Mouse (Mus musculus): ENCODE results near the gene Adcy5. TPM values are rescaled to one million over a fixed set of nuclear protein-coding genes. Genes with fewer than 3 reads are reported as not detected.

Adcy5 gene
- polyA plus RNA-seq, 1 experiment from 2014 or later, result 0.15 TPM

DNA sequence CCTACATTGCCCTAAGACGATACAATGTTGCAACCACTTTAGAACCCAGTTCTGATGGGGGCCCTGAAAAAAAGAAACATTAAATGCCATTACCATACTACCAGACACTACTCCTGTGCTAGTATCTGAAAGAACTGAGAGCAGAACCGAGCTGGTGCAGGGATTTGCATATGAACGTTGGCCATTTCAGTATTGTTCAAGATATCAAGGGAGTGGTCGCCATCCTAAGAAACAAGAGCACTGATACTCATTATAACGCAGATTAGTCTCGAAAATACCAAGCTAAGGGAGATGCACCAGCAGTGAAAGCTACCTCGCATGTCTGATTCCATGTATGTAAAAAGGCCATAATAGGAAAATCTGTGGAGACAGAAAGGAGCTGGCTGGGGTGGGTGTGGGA lies 82.4 kb downstream of the Adcy5 start:
- no peak overlapping the region for H3K4me2 ChIP-seq
- WGBS (ENCODE audit: insufficient replicate concordance), result 67% methylated on average over 7 of the region's 7 CpGs
- ATAC-seq (ENCODE audit: low read depth), result no peak

DNA sequence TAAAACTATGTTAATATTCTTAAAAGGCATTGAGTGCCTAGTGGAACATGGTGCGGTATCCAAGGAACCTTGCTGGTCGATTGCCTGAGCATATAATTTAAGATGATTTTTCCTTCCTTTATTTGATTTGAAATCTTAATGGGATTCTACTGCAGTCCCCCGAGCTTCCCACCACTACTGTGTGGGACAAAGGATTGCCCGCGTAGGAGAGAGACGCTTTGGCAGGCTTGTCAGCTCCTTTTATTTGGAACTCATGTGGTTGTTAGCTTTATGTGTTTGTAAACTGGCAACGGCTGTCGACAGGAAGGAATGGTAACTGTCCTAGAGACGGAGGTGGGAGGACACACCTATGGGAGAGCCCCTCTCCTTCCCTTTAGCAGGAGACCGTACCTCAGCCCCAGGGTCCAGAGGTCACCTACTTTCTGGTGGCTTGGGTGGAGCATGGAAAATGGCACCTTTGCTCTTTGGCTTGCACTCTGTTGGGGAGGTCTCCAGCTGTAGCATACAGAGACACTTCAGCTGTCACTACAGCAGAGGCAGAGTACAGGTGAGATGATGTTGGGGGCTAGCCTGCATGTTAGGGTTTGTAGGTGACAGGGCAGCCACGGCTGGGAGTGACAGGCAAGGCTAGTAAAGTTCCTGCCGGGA lies 84.8 kb downstream of the Adcy5 start:
- Histone ChIP-seq H3K27ac (no peak overlapping the region), H3K9ac (no peak overlapping the region), H3K4me3 (replicated peaks) (no peak overlapping the region), H3K9me3 (replicated peaks) (no peaks in the 10 kb centered on the region), H3K4me1 (replicated peaks) (no peaks in the 10 kb centered on the region), H3K36me3 (no peaks in the 10 kb centered on the region), H3K4me2 (no peak overlapping the region), H3K27me3 (no peaks in the 10 kb centered on the region)
- WGBS (ENCODE audit: insufficient replicate concordance), result 61% methylated on average over 12 of the region's 12 CpGs
- no peak for DNase-seq
- no peak for ATAC-seq (ENCODE audit: low read depth)

More for the DNA sequence above, 82.4 kb downstream of the Adcy5 start:
- DNase-seq, result no peak
- H3K9me3 ChIP-seq (replicated peaks), result no peaks in the 10 kb centered on the region
- no peak overlapping the region for H3K4me3 ChIP-seq (replicated peaks)
- no peaks in the 10 kb centered on the region for H3K4me1 ChIP-seq (replicated peaks)
- H3K27me3 ChIP-seq, result no peaks in the 10 kb centered on the region
- H3K27ac ChIP-seq, result no peak overlapping the region
- H3K36me3 ChIP-seq, result no peaks in the 10 kb centered on the region
- H3K9ac ChIP-seq, result no peak overlapping the region

DNA sequence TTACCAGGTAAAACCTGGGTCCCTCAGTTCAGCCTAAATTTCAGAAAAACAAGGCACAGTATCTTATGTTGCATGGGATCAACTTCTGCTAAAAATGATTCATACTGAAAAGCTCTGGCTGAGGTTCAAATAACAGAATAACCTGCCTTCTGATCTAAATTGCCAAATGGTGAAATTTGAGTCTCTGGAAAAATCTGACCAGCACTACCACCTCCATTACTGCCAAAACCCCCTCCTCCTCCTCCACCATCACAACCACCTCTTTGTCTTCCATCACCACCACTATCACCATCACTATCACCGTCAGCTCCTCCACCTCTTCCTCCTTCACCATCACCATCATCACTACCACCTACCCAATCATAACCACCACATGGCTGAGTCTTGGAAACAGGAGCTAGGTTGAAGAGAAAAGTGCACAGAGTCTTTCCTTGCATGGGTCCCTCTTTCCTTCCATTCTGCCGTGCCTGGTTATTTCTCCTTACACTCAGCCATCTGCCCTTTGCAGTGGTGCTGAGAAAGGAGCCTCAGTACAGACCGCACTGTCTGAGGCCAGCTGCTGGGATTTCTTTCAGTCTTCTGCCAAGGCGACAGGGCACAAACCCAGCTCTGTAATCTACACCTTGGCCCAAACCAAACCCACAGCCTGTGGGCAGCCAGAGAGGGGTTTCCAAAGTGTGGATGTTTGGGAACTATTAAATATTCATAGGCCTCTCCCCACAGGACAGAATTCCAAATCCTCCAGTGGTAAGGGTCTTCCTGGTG lies 85.5 kb downstream of the Adcy5 start:
- H3K27ac ChIP-seq, result no peak overlapping the region
- H3K4me3 ChIP-seq (replicated peaks), result no peak overlapping the region
- H3K4me1 ChIP-seq (replicated peaks), result no peaks in the 10 kb centered on the region
- H3K9ac ChIP-seq, result no peak overlapping the region
- H3K9me3 ChIP-seq (replicated peaks), result no peaks in the 10 kb centered on the region
- DNase-seq (no peak), ATAC-seq (ENCODE audit: low read depth) (no peak)
- H3K36me3 ChIP-seq, result no peaks in the 10 kb centered on the region
- no peak overlapping the region for H3K4me2 ChIP-seq
- no peaks in the 10 kb centered on the region for H3K27me3 ChIP-seq
- WGBS (ENCODE audit: insufficient replicate concordance), result 69% methylated on average over 4 of the region's 4 CpGs

GRCm38 (mm10) chr16:35247364-35247763 lies 92.7 kb downstream of the Adcy5 start:
- Histone ChIP-seq H3K27me3 (no peaks in the 10 kb centered on the region), H3K4me1 (replicated peaks) (no peaks in the 10 kb centered on the region), H3K27ac (no peak overlapping the region), H3K9ac (no peak overlapping the region), H3K4me3 (replicated peaks) (no peak overlapping the region), H3K36me3 (no peaks in the 10 kb centered on the region), H3K9me3 (replicated peaks) (no peaks in the 10 kb centered on the region), H3K4me2 (no peak overlapping the region)
- no peak for ATAC-seq (ENCODE audit: low read depth)
- WGBS (ENCODE audit: insufficient replicate concordance), result 44% methylated on average over 3 of the region's 3 CpGs
- DNase-seq, result no peak

GRCm38 (mm10) chr16:35248825-35249224 lies 94.1 kb downstream of the Adcy5 start:
- DNase-seq, result no peak

DNA sequence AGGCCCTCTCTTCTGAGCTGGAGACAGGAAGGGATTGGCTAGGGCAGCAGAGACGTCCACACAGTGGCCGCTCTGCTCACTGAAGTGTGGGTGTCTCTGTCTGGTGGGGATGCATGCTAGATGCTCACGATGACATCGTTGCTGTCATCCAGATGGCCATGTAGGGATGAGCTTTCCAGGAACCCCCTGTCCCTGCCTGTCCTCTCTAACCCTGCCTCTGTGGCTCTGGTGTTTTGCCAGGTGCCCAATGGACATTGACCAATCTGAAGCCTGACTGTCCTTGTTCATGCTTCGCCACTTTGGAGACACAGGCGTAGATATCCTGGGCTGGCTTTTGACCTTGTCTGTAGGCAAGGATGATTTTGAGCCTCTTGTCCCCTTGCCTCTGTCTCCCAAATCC lies 95.1 kb downstream of the Adcy5 start:
- Histone ChIP-seq H3K9me3 (replicated peaks) (no peaks in the 10 kb centered on the region), H3K27me3 (no peaks in the 10 kb centered on the region), H3K27ac (no peak overlapping the region), H3K4me1 (replicated peaks) (no peaks in the 10 kb centered on the region), H3K9ac (no peak overlapping the region), H3K4me2 (no peak overlapping the region), H3K4me3 (replicated peaks) (no peak overlapping the region), H3K36me3 (no peaks in the 10 kb centered on the region)
- DNase-seq (no peak), ATAC-seq (ENCODE audit: low read depth) (no peak)
- WGBS (ENCODE audit: insufficient replicate concordance), result 74% methylated on average over 6 of the region's 6 CpGs

More at GRCm38 (mm10) chr16:35248825-35249224, 94.1 kb downstream of the Adcy5 start:
- Histone ChIP-seq H3K4me3 (replicated peaks) (no peak overlapping the region), H3K4me1 (replicated peaks) (no peaks in the 10 kb centered on the region), H3K36me3 (no peaks in the 10 kb centered on the region), H3K9me3 (replicated peaks) (no peaks in the 10 kb centered on the region), H3K4me2 (no peak overlapping the region), H3K9ac (no peak overlapping the region), H3K27me3 (no peaks in the 10 kb centered on the region), H3K27ac (no peak overlapping the region)
- WGBS (ENCODE audit: insufficient replicate concordance), result 45% methylated on average over 9 of the region's 9 CpGs
- no peak for ATAC-seq (ENCODE audit: low read depth)

DNA sequence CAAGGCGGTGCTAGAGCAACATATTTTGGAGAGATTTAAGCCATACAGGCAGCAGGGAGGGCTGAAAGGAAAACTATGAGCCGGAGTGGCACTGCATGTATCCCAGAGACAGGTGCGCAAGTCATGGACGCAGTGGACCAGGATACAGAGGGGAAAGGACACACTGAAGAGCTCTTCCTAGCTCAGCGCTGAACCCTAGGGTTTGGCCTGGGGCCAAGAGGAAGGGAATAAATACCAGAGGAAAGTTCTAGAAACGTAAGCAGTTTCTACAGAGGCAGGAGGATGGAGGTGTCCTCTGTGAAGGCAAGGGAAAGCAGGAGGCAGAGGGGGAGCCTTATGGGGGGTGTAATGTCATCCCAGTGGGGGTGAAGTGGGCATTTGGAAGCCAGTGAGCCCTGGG lies 97.0 kb downstream of the Adcy5 start:
- H3K36me3 ChIP-seq, result no peaks in the 10 kb centered on the region
- DNase-seq, result no peak
- H3K4me1 ChIP-seq (replicated peaks), result no peaks in the 10 kb centered on the region
- H3K4me2 ChIP-seq, result no peak overlapping the region
- no peak for ATAC-seq (ENCODE audit: low read depth)
- no peak overlapping the region for H3K27ac ChIP-seq
- H3K9me3 ChIP-seq (replicated peaks), result no peaks in the 10 kb centered on the region
- H3K27me3 ChIP-seq, result no peaks in the 10 kb centered on the region
- H3K9ac ChIP-seq, result no peak overlapping the region
- no peak overlapping the region for H3K4me3 ChIP-seq (replicated peaks)
- 66% methylated on average over 6 of the region's 6 CpGs for WGBS (ENCODE audit: insufficient replicate concordance)

DNA sequence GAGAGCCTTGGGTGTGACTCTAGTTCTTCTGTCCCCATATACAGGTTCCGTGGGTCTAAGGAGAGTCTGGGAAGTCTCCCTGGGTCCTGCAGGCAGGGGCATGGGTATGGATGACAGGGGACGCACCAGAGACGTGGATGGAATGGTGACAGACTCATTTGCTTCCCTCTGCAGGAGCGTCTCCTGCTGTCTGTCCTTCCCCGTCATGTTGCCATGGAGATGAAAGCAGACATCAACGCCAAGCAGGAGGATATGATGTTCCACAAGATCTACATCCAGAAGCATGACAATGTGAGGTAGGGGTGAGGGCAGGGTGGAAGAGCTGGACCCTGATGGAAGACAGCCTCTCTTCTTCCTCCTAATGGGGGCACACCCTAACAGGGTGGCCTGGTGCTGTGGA lies 98.3 kb downstream of the Adcy5 start:
- Histone ChIP-seq H3K9me3 (replicated peaks) (no peaks in the 10 kb centered on the region), H3K4me1 (replicated peaks) (no peaks in the 10 kb centered on the region), H3K36me3 (no peaks in the 10 kb centered on the region), H3K4me2 (no peak overlapping the region), H3K4me3 (replicated peaks) (no peak overlapping the region), H3K27ac (no peak overlapping the region), H3K9ac (no peak overlapping the region), H3K27me3 (no peaks in the 10 kb centered on the region)
- 47% methylated on average over 6 of the region's 6 CpGs for WGBS (ENCODE audit: insufficient replicate concordance)
- no peak for DNase-seq
- ATAC-seq (ENCODE audit: low read depth), result no peak

GRCm38 (mm10) chr16:35255981-35256380 lies 101.3 kb downstream of the Adcy5 start:
- DNase-seq (no peak), ATAC-seq (ENCODE audit: low read depth) (no peak)
- 67% methylated on average over 10 of the region's 11 CpGs for WGBS (ENCODE audit: insufficient replicate concordance)
- Histone ChIP-seq H3K36me3 (no peaks in the 10 kb centered on the region), H3K4me3 (replicated peaks) (no peak overlapping the region), H3K9me3 (replicated peaks) (no peaks in the 10 kb centered on the region), H3K4me1 (replicated peaks) (no peaks in the 10 kb centered on the region), H3K27ac (no peak overlapping the region), H3K9ac (no peak overlapping the region), H3K27me3 (no peaks in the 10 kb centered on the region), H3K4me2 (no peak overlapping the region)

DNA sequence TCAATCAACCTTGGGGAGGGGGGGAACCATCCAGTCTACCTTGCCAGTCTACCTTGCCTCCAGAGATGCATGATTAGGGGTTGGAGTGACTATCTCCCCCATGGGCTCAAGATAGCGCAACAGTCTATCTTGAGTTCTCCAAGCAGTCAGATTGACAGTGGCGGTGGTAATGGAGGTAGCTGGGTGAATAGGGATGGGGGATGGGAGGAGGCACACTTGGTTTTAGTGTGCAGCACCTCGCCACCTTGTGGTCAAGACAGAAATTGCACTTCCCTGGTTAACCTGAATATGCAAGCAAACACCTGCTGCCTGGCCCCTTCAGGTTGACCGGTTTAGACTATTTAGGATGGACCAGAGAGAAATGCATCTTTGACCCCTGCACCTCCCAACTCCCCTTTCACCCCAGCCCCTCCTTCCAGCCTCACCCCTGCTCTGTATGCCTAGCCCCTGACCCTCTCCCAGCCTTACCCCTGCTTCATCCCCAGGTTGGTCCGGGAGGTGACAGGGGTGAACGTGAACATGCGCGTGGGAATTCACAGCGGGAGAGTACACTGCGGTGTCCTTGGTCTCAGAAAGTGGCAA lies 115.8 kb downstream of the Adcy5 start:
- H3K4me1 ChIP-seq (replicated peaks), result no peaks in the 10 kb centered on the region
- DNase-seq (peak; percentile 40), ATAC-seq (ENCODE audit: low read depth) (no peak)
- no peak overlapping the region for H3K4me2 ChIP-seq
- no peaks in the 10 kb centered on the region for H3K36me3 ChIP-seq
- peaks cover 12% of the 10 kb centered on the region; the same call in 1 of the 2 replicates for H3K27me3 ChIP-seq
- no peak overlapping the region for H3K27ac ChIP-seq
- no peak overlapping the region for H3K9ac ChIP-seq
- H3K9me3 ChIP-seq (replicated peaks), result no peaks in the 10 kb centered on the region
- WGBS (ENCODE audit: insufficient replicate concordance), result 32% methylated on average over 10 of the region's 10 CpGs
- no peak overlapping the region for H3K4me3 ChIP-seq (replicated peaks)

- ATAC-seq (ENCODE audit: low read depth) (no peak), DNase-seq (no peak)
- H3K9me3 ChIP-seq (replicated peaks), result no peaks in the 10 kb centered on the region
- H3K36me3 ChIP-seq, result no peaks in the 10 kb centered on the region
- H3K27ac ChIP-seq, result no peak overlapping the region
- H3K27me3 ChIP-seq, result peaks cover 14% of the 10 kb centered on the region
- WGBS (ENCODE audit: insufficient replicate concordance), result 62% methylated on average over 6 of the region's 6 CpGs
- no peak overlapping the region for H3K9ac ChIP-seq
- H3K4me2 ChIP-seq, result no peak overlapping the region
- H3K4me3 ChIP-seq (replicated peaks), result no peak overlapping the region
- no peaks in the 10 kb centered on the region for H3K4me1 ChIP-seq (replicated peaks)
Measured at GRCm38 (mm10) chr16:35270945-35271344, 116.3 kb downstream of the Adcy5 start.

Measured in liver, embryonic 13.5 days (tissue).